Comparison of ENCODE assay signal across 9 mouse cellular contexts in the genomic region with DNA sequence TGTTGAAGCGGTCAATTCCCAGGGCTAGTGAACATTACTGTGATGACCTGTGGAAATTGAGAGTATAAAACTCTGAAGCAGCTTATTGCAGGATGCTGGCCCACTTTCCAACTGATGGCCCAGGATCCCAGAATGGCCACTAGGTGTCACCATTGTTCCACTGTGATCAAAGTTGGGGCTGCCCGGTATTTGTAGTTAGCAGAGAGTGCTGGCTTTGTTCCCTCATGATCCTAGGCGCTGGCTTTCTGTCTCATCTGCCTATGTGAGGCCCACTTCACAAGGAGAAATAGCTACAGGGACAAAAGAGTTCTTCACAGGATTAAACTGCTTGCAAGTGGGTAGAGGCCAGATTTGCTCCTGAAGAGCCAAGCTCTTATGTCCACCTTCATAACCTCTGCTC. TPM values are rescaled to one million over a fixed set of nuclear protein-coding genes. Genes with fewer than 3 reads are reported as not detected.
A peak's percentile ranks its signal among the peaks of the same experiment; 100 is the strongest.
DNase-seq lines count a peak whose midpoint lies in the region; ATAC-seq and TF ChIP-seq lines count a peak whose summit lies in the region.
"Had no signal": no experiment of that assay in that cellular context is flagged by ENCODE, and none has a peak within 500 bp of the region (broad histone marks: within the 10 kb centered on the region; RNA-seq: fewer than 3 reads in every experiment).

No protein-coding gene starts in this region.

- WGBS in forebrain, embryonic 13.5 days: 5% methylated on average over 3 of the region's 3 CpGs

- no peak overlapping the region for H3K27ac ChIP-seq in ES-E14 (ENCODE audit: insufficient read depth, low read depth, low read length, poor library complexity, severe bottlenecking)
- H3K27ac ChIP-seq in forebrain, embryonic 13.5 days: peak overlapping the region; percentile 36; the same call in 1 of the 2 replicates
- H3K27ac ChIP-seq: liver, embryonic 15.5 days had no signal

- intact Hi-C loops in heart, postnatal 36 days (cut with DNase I): loop anchor here (1.0 to 10.0 kb wide), 4 partner anchors 38 to 570 kb away; no protein-coding TSS in a partner anchor

- no peak overlapping the region for H3K9ac ChIP-seq in ES-E14 (ENCODE audit: insufficient read depth, low read depth, low read length, poor library complexity, severe bottlenecking)
- H3K9ac ChIP-seq in forebrain, embryonic 13.5 days: peak overlapping the region; percentile 30; the same call in 1 of the 2 replicates
- H3K9ac ChIP-seq: liver, embryonic 15.5 days had no signal

- ATAC-seq in cerebellum, adult (ENCODE audit: insufficient number of reproducible peaks, low FRiP score, low TSS enrichment): peak; percentile 78; the same call in 1 of the 2 replicates
- ATAC-seq in forebrain, embryonic 13.5 days: peak; percentile 92
- ATAC-seq in neutrophil, adult 5-6 weeks (ENCODE audit: extremely low read depth, insufficient number of reproducible peaks, low FRiP score, poor library complexity, severe bottlenecking): peak; percentile 85

- H3K4me1 ChIP-seq in ES-E14 (ENCODE audit: control insufficient read depth in 2 of 2, insufficient read depth in 2 of 2, low read length in 2 of 2, poor library complexity in 1 of 2): peaks cover 0 to 3% of the 10 kb centered on the region in 2 experiments; a peak in 1 of 4 replicates
- H3K4me1 ChIP-seq in forebrain, embryonic 13.5 days: no peaks in the 10 kb centered on the region

- peaks cover 3% of the 10 kb centered on the region; the same call in 1 of the 2 replicates for H3K36me3 ChIP-seq in ES-E14 (ENCODE audit: control insufficient read depth, insufficient read depth, low read length, poor library complexity, severe bottlenecking)
- peaks cover 6% of the 10 kb centered on the region for H3K36me3 ChIP-seq in forebrain, embryonic 13.5 days (ENCODE audit: poor library complexity, severe bottlenecking)
- H3K36me3 ChIP-seq: liver, embryonic 15.5 days had no signal

- peak; percentile 73 for DNase-seq in ES-E14 (ENCODE audit: low read depth, low spot score)
- peak; percentile 81 to 82 for DNase-seq in heart, postnatal 36 days
- peak; percentile 89 for DNase-seq in layer of hippocampus, adult 11-12 months (ENCODE audit: low spot score)
- DNase-seq in lung, adult 18-20 months: peak; percentile 76 to 79
- DNase-seq in testis, postnatal 10 days (ENCODE audit: low spot score): peak; percentile 83

- no peak overlapping the region for H3K4me3 ChIP-seq in ES-E14 (ENCODE audit: insufficient read depth in 1 of 2, low read depth in 1 of 2, low read length in 2 of 2, poor library complexity in 1 of 2, severe bottlenecking in 1 of 2)
- no peak overlapping the region for H3K4me3 ChIP-seq in forebrain, embryonic 13.5 days
- H3K4me3 ChIP-seq: liver, embryonic 15.5 days had no signal

- H3K4me2 ChIP-seq in forebrain, embryonic 13.5 days: no peak overlapping the region
- H3K4me2 ChIP-seq: liver, embryonic 15.5 days had no signal

- no peaks in the 10 kb centered on the region for H3K9me3 ChIP-seq in ES-E14 (ENCODE audit: control insufficient read depth, insufficient read depth, low read depth, low read length)
- H3K9me3 ChIP-seq in forebrain, embryonic 13.5 days (replicated peaks): no peaks in the 10 kb centered on the region
- H3K9me3 ChIP-seq: liver, embryonic 15.5 days had no signal

- no peaks in the 10 kb centered on the region for H3K27me3 ChIP-seq in forebrain, embryonic 13.5 days

- in situ Hi-C loops in ES-E14 (cut with MboI; ENCODE audit: low sequenced_read_pairs in 2 of 2, unreplicated experiment in 2 of 2): no loop called here

TF ChIP-seq in ES-E14, 5 proteins besides CTCF, POLR2A, EP300 and RAD21:
- TF ChIP-seq CHD2 (IDR thresholded peaks at IDR 0.05; ENCODE audit: low read depth, low read length) (no peak), ZC3H11A (IDR thresholded peaks at IDR 0.05; ENCODE audit: borderline replicate concordance, low read depth, low read length) (peak; percentile 86)

RNA-seq across cellular contexts. Expression of gene Cenps, which starts 7.0 kb away (rescaled TPM):
- 15.2 and 15.9 TPM in 2 replicates for total RNA-seq in ES-E14 (2012; rRNA removed)
- polyA plus RNA-seq in forebrain, embryonic 13.5 days (2015; fragmentation: Nextera tagmentation; extraction: Ambion mirVana): 38.7 and 40.7 TPM in 2 replicates
- 1 to 10 TPM; 7.9 to 8.6 TPM for total RNA-seq in heart, postnatal 36 days (2021)
- total RNA-seq in neutrophil, adult 5-6 weeks (2017): 3.8 and 7.1 TPM in 2 replicates

RNA-seq across cellular contexts. Expression of gene Cort, which starts 17.9 kb away (rescaled TPM):
- 1.7 and 1.9 TPM in 2 replicates for total RNA-seq in ES-E14 (2012; rRNA removed)
- polyA plus RNA-seq in forebrain, embryonic 13.5 days (2015; fragmentation: Nextera tagmentation; extraction: Ambion mirVana): 0.28 TPM in 1 of 2 replicates, not detected in the other
- not detected for total RNA-seq in heart, postnatal 36 days (2021)
- total RNA-seq in neutrophil, adult 5-6 weeks (2017): not detected in 2 replicates

RNA-seq across cellular contexts. Expression of gene Pgd, which starts 22.1 kb away (rescaled TPM):
- total RNA-seq in ES-E14 (2012; rRNA removed): 62.7 and 63.7 TPM in 2 replicates
- polyA plus RNA-seq in forebrain, embryonic 13.5 days (2015; fragmentation: Nextera tagmentation; extraction: Ambion mirVana): 96.4 and 107 TPM in 2 replicates
- 10 to 100 TPM; 36.1 to 42.7 TPM for total RNA-seq in heart, postnatal 36 days (2021)
- 171 and 177 TPM in 2 replicates for total RNA-seq in neutrophil, adult 5-6 weeks (2017)

RNA-seq across cellular contexts. Expression of gene Dffa, which starts 40.5 kb away (rescaled TPM):
- 10.3 and 15.2 TPM in 2 replicates for total RNA-seq in ES-E14 (2012; rRNA removed)
- 24.4 and 25.4 TPM in 2 replicates for polyA plus RNA-seq in forebrain, embryonic 13.5 days (2015; fragmentation: Nextera tagmentation; extraction: Ambion mirVana)
- total RNA-seq in heart, postnatal 36 days (2021): 10 to 100 TPM; 35.6 to 41.7 TPM
- 19.2 and 24.7 TPM in 2 replicates for total RNA-seq in neutrophil, adult 5-6 weeks (2017)

RNA-seq across cellular contexts. Expression of gene Pex14, which starts 44.8 kb away (rescaled TPM):
- 80.3 and 126 TPM in 2 replicates for total RNA-seq in ES-E14 (2012; rRNA removed)
- polyA plus RNA-seq in forebrain, embryonic 13.5 days (2015; fragmentation: Nextera tagmentation; extraction: Ambion mirVana): 46.1 and 47.8 TPM in 2 replicates
- total RNA-seq in heart, postnatal 36 days (2021): 10 to 100 TPM; 21.5 to 23.5 TPM
- 17.6 and 24.8 TPM in 2 replicates for total RNA-seq in neutrophil, adult 5-6 weeks (2017)
